Mouse (Mus musculus) CH12.LX (cell line): ENCODE results near the gene Sphk1.

Experiments used
- CTCF ChIP-seq, 2 experiments: IDR thresholded peaks in 1 of 2; conservative IDR thresholded peaks in 1 of 2; 2 replicates each; pipeline ENCODE4 v1.5.1; 2011 to 2012; ENCODE audit warnings: low read depth in 2 of 2, low read length in 2 of 2, improper control_type of control experiment in 1 of 2, inconsistent platforms in 1 of 2, mild to moderate bottlenecking in 1 of 2, moderate library complexity in 1 of 2
- MYC ChIP-seq: IDR thresholded peaks from 2 replicates; pipeline ENCODE4 v1.6.1; 2011; ENCODE audit warnings: low read depth, mild to moderate bottlenecking, improper control_type of control experiment, low read length
- POLR2A ChIP-seq: IDR thresholded peaks from 2 replicates; pipeline ENCODE4 v1.6.1; 2011; ENCODE audit warnings: low read depth, mild to moderate bottlenecking, improper control_type of control experiment, low read length
- SMC3 ChIP-seq: IDR thresholded peaks from 2 replicates; pipeline ENCODE4 v1.6.1; 2011; ENCODE audit warnings: low read depth, low read length, improper control_type of control experiment
- TBP ChIP-seq: conservative IDR thresholded peaks from 2 replicates; pipeline ENCODE4 v1.6.1; 2011; ENCODE audit warnings: low read depth, low read length, improper control_type of control experiment
- TCF12 ChIP-seq: IDR thresholded peaks from 2 replicates; pipeline ENCODE4 v1.6.1; 2014; ENCODE audit warnings: low read depth, mild to moderate bottlenecking, inconsistent platforms, low read length, improper control_type of control experiment
- USF2 ChIP-seq: conservative IDR thresholded peaks from 2 replicates; pipeline ENCODE4 v1.6.1; 2011; ENCODE audit warnings: low read depth, low read length, improper control_type of control experiment
- ZC3H11A ChIP-seq: IDR thresholded peaks from 2 replicates; pipeline ENCODE4 v1.6.1; 2012; ENCODE audit warnings: low read depth, mild to moderate bottlenecking, inconsistent platforms, low read length, improper control_type of control experiment
- ZMIZ1 ChIP-seq: IDR thresholded peaks from 2 replicates; pipeline ENCODE4 v1.6.1; 2012; ENCODE audit warnings: low read depth, mild to moderate bottlenecking, inconsistent platforms, low read length, improper control_type of control experiment

DNA sequence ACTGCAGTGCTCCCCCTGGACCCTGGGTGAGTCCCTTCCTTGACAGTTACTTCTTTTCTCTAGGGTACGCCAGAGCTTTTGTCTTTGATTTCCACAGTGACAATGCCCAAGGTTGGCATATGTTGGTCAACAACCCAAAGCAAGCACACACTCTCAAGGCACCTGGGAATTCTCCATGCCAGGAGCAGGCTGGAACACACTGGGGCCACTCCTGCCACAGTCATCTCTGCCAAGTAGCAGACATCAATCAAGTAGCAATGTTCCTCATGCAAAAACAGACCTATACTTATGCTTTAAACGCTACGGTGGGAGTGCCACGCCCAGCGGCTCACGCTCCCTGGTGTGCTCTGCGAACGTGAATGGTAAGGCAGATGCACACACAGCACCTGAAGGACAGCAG, 49.8 kb upstream of the Sphk1 start:
- TF ChIP-seq ZC3H11A (no peak), MYC (no peak), POLR2A (no peak), CTCF (conservative IDR thresholded peaks at IDR 0.05 in 1 of 2, IDR thresholded peaks at IDR 0.05 in 1 of 2; ENCODE audit: low read depth in 2 of 2, low read length in 2 of 2) (no peak), TCF12 (no peak), TBP (no peak), USF2 (no peak), SMC3 (no peak), ZMIZ1 (no peak)
